Mouse (Mus musculus): ENCODE results near the gene Slc7a5.

The Slc7a5 gene

GRCm38 (mm10) chr8:121936391-121936790 lies 28.9 kb upstream of the Slc7a5 start:
- no peak for DNase-seq (ENCODE audit: low read depth)

DNA sequence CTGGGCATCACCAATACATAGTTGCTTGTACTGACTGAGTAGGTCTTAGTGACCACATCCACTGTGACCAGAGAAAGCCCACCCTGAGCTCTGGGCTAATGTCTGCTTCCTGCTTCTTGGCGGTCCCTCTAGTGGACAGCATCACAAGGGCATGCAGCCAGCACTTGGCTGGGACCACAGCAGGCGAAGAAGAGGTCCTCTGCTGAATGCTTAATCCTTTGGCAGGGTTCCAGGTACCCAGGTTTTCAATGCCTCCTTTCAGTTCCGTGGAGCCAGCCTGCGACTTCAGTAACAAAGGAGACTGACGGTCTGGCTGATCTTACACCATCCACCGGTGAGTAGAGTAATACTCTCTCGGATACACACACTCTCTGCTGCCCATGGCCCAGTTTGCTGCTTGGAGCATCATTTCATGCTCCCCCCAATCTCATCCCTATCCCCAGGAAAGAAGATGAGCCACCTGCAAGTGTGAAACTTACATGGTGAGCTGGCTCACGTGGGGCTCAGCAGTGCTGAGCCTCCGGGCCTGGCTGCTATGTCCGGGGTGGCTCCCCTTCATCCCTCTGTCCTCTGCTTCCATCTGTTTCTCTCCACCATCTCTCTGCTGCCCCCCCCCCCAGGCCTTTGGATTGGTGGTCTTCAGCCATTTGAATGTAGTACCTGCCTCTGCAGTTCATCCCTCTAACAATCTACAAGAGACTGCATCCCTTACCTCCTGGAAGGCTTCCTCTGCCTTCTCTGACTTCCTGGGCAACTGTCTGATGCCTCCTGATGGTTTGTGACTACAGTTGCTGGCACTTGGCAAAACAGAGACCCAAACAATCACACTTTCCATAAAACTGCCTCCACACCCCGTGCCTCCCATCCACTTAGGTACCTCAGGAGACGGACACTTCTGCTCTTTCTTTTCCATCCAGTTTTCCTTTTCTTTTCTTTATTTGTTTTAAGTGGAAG lies 28.1 kb upstream of the Slc7a5 start:
- DNase-seq (ENCODE audit: low read depth), result no peak

- no peak for DNase-seq (ENCODE audit: low read depth)
Observed at GRCm38 (mm10) chr8:121934923-121935322, 27.4 kb upstream of the Slc7a5 start.

GRCm38 (mm10) chr8:121934506-121934905 lies 27.0 kb upstream of the Slc7a5 start:
- peak; percentile 79 for DNase-seq (ENCODE audit: low read depth)

GRCm38 (mm10) chr8:121932668-121933520 lies 25.4 kb upstream of the Slc7a5 start:
- peak; percentile 76 for DNase-seq (ENCODE audit: low read depth)

DNA sequence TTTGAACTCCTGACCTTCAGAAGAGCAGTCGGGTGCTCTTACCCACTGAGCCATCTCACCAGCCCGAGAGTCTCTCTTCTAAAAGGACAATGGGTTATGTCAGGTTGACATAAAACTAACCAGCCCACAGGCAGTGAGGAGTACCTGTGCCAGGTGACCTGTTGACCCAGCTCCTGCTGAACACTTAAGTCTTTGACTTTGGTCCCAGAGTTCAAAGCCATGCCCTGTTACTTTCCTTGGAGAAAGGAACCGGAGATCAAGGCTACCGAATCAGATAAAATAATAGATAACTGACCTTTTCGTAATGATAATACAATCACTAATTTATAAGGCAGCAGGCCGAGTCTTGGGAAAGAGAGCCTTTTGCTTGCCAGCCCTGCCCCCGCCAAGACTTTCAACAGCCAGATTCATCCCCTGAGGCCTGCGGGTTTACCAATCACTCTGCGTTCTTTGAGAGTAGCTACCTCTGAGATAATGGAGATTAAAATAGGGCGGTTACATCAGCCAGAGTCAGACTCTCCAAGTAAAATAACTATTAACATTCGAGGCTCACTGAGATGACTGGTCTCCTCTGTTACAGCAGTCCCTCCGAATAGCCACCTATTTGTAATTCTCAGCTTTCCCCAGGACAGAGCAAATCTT lies 24.7 kb upstream of the Slc7a5 start:
- DNase-seq (ENCODE audit: low read depth), result no peak

DNA sequence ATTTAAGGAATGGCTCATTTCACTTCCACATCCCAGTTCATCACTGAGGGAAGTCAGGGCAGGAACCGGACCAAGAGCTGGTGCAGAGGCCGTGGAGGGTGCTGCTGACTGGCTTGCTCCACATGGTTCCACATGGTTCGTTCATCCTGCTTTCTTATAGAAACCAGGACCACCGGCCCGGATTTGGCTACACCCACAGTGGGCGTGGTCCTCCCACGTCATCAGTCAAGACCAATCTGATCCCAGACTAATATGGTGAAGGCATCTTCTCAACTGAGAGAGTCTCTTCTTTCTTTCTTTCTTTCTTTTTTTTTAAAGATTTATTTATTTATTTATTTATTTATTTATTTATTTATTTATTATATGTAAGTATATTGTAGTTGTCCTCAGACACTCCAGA lies 24.1 kb upstream of the Slc7a5 start:
- no peak for DNase-seq (ENCODE audit: low read depth)

- DNase-seq (ENCODE audit: low read depth), result no peak
Observed at GRCm38 (mm10) chr8:121930047-121930446, 22.6 kb upstream of the Slc7a5 start.

DNA sequence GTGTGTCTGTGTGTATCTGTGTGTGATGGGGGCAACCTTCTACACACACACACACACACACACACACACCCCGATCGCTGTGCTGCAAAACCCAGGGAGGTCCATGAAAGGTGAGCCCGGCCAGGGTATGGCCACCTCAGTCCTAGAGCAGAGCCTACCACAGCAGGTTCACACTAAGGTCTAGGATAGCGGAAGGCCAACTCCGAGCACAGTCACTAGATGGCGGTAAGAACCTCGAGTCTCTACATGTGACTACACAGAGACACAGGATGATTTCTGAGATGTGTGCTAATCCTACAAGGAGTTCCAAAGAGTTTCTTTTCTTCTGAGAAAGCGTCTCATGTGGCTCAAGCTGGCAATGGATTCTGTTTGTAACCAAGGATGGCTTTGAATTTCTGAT lies 19.8 kb upstream of the Slc7a5 start:
- DNase-seq (ENCODE audit: low read depth), result peak; percentile 83

DNA sequence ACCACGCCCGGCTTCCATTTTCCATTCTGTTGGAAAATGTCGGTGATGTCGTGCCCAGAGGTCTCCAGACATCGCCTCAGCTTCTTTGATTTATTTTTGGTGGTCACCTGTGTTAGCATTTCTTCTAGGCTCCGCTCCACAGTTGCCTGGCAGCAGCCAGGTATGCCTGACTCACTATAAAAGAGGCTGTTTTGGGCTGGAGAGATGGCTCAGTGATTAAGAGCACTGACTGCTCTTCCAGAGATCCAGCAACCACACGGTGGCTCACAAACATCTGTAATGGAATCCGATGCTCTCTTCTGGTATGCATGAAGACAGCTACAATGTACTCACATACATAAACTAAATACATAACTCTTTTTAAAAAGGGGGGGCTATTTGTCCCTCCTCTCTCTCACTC lies 18.8 kb upstream of the Slc7a5 start:
- DNase-seq (ENCODE audit: low read depth), result no peak

DNA sequence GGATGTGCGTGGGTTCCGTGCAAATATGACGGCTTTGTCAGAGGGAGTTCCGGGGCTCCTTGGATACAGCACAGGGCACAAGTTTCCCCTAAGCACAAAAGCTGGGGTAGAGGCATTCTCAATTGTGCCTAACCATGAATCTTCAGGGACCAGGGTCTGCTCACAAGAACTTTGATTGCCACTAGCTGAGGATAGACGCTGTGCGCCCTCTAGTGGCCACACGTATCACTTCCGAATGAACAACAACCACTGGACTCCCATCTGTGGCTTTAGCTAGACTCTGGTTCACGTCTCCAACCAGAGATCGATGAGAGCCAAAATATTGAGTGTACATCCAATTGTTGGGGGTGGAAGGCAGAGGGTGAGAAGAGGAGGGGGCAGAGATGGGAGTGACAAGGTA lies 18.1 kb upstream of the Slc7a5 start:
- DNase-seq (ENCODE audit: low read depth), result peak; percentile 84

DNA sequence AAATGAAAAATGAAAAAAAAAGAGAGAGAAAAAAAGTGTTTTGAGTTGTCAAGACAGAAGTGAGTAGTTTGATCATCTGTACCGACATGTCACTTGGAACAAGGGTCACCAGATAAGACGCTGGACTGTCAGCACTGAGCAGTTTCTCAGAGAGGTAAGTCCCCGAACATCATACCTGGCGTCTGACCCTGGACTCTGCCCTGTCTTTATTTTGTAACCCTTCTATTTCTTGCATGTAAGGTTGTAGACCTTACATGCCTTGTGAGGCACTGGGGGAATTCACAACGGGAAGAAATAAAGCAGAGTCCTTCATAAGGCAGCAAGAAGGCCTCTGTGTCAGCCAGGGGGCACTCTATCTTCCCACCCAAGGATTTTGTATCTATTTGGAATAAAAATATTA lies 17.2 kb upstream of the Slc7a5 start:
- DNase-seq (ENCODE audit: low read depth), result no peak

- DNase-seq (ENCODE audit: low read depth), result no peak
Observed at GRCm38 (mm10) chr8:121922101-121922500, 14.6 kb upstream of the Slc7a5 start.

DNA sequence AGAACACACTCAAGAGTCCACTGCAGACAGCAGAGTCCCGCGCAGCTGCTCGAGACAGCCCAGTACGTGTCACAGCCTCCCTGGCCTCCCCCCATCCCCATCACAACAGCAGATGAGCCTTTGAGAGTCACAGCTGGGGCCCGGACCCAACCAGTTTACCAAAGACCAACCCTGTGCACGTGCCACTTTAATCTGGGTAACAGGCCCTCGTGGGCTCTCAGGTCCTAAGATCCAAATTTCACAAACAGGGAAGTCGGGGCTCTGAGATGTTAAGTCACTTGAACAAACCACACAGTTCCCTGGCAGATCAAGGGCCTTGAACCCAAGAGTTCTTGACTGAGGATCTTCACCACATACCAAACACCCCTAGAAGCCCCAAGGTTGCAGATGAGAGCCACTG lies 14.1 kb upstream of the Slc7a5 start:
- DNase-seq (ENCODE audit: low read depth), result no peak

DNA sequence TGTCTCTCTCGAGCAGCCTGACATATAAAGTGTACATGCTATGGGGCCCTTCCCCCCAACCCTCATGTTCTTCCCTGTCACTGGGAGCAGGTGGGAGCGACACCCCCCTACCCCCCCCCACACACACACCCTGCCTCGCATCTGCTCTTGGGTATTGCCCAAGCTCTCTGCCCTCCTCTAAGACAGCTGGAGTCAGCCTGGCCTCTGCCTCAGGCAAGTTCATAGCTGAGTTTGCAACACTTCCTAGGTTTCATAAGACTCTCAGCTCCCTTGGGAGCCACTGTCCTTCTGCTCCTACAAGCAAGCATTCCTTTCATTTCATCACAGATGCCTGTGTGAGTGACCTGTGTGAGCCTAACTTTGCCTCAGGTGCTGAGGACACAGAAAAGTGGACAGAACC lies 12.2 kb upstream of the Slc7a5 start:
- DNase-seq (ENCODE audit: low read depth), result peak; percentile 43

GRCm38 (mm10) chr8:121919158-121919557 lies 11.7 kb upstream of the Slc7a5 start:
- DNase-seq (ENCODE audit: low read depth), result no peak

DNA sequence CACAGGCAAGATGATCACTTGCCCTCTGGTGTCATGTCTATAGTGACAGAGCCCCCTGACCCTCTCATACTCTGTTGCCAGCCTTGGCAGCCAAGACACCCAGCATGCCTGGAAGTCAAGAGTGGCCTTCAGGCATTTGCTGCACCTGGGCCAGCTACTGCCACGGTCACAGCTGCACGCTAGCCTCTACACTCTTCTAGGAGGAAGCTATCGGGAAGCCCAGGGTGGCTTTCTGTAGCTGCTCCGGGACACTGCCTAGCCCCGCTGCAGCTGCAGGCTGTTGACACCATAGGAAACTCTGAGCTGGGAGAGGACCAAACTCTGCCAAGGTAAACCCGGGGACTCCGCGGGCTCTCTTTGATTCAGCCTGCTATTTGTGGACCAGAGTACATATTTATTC lies 5.9 kb upstream of the Slc7a5 start:
- DNase-seq (ENCODE audit: low read depth), result no peak

DNA sequence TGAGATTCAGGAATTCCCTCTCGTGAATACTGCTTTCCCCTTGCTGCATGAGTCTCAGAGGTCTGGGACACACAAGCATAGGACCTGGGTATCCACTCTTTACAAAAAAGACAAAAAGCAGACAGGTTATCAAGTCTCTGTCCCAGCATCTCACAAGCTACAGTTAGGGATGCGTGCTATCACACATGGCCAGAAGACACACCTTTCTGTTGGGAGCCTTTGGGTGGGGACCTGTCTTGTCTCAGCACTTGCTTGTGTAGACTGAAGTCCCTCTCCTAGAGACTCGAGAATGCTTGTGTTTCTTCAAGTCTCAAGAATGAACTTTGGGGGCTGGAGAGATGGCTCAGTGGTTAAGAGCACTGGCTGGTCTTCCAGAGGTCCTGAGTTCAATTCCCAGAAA lies 5.3 kb upstream of the Slc7a5 start:
- no peak for DNase-seq (ENCODE audit: low read depth)

GRCm38 (mm10) chr8:121911987-121912386 lies 4.5 kb upstream of the Slc7a5 start:
- no peak for DNase-seq (ENCODE audit: low read depth)

GRCm38 (mm10) chr8:121911400-121911799 lies 3.9 kb upstream of the Slc7a5 start:
- DNase-seq (ENCODE audit: low read depth), result no peak

- DNase-seq (ENCODE audit: low read depth), result peak; percentile 91
Observed at GRCm38 (mm10) chr8:121909663-121910062, 2.2 kb upstream of the Slc7a5 start.

DNA sequence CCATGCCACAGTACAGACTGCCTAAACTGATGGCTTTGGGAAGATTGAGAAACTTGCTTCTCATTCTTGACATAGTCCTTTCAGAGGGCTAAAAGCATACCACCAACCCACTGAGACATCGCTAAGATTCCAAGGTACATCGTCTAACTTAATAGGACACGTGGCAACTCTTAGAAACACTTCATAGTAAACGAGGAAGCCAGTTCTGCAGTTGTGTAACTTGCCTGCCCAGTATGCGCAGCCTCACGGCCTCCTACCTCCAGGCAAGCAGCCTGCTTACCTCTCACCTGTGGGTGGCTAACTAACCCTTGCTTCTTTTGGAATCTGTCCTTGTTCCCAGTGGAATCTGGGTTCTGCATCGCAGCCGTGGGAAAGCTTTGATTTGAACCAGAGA lies 1.7 kb upstream of the Slc7a5 start:
- DNase-seq (ENCODE audit: low read depth), result peak; percentile 63

Measured in 416B (cell line).